Mouse (Mus musculus) small intestine, adult 2 months (tissue): ENCODE measurements around the gene Ncam1. TPM values are rescaled to one million over a fixed set of nuclear protein-coding genes. Genes with fewer than 3 reads are reported as not detected.

Experiments
- H3K27ac ChIP-seq: fragments of 200-500 bp; 2 replicates; pipeline ENCODE4 v1.5.1; 2012; ENCODE audit warnings: low read depth, low read length, control low read depth, inconsistent platforms; ENCODE audit not compliant: insufficient read depth
- H3K27me3 ChIP-seq: fragments of 200-500 bp; 2 replicates; pipeline ENCODE4 v1.6.1; 2012; ENCODE audit warnings: mild to moderate bottlenecking, moderate library complexity, low read length, inconsistent platforms; ENCODE audit not compliant: control insufficient read depth, insufficient read depth
- H3K36me3 ChIP-seq: fragments of 200-500 bp; 2 replicates; pipeline ENCODE4 v1.6.1; 2012; ENCODE audit warnings: mild to moderate bottlenecking, low read length, control low read depth, inconsistent platforms; ENCODE audit not compliant: control insufficient read depth, insufficient read depth
- H3K4me1 ChIP-seq: fragments of 200-500 bp; 2 replicates; pipeline ENCODE4 v1.6.1; 2012; ENCODE audit warnings: low read length, inconsistent platforms, mixed read lengths; ENCODE audit not compliant: control insufficient read depth, insufficient read depth, insufficient read length
- H3K4me3 ChIP-seq: fragments of 200-500 bp; 2 replicates; pipeline ENCODE4 v1.5.1; 2012; ENCODE audit warnings: low read depth, mild to moderate bottlenecking, control low read depth, inconsistent platforms, low read length, moderate library complexity
- CTCF ChIP-seq: fragments of 200-500 bp; IDR thresholded peaks from 2 replicates; pipeline ENCODE4 v1.5.1; 2012; ENCODE audit warnings: low read depth, mild to moderate bottlenecking, control low read depth, inconsistent platforms, low read length, moderate library complexity, mixed read lengths; ENCODE audit not compliant: insufficient replicate concordance, insufficient read length; ENCODE audit errors: extremely low read depth
- POLR2A ChIP-seq: fragments of 200-500 bp; IDR thresholded peaks from 2 replicates; pipeline ENCODE4 v1.6.1; 2012; ENCODE audit warnings: low read depth, mild to moderate bottlenecking, control low read depth, inconsistent platforms, low read length, moderate library complexity
- WGBS: fragments of 180-500 bp; shearing (Covaris S2); methylation state at CpG from one replicate; pipeline ENCODE4 v1.1.7; 2018; 5-methylcytosine and 5-hydroxymethylcytosine counted together
- polyA plus RNA-seq: library from polyadenylated mRNA; depleted of rRNA; stranded (reverse); fragments of >200 nt; gene quantifications from 2 replicates; pipeline ENCODE4 v1.2.3, GENCODE M21; 2012

Gene Ncam1
- polyA plus RNA-seq, 1 experiment: 3.5 TPM

DNA sequence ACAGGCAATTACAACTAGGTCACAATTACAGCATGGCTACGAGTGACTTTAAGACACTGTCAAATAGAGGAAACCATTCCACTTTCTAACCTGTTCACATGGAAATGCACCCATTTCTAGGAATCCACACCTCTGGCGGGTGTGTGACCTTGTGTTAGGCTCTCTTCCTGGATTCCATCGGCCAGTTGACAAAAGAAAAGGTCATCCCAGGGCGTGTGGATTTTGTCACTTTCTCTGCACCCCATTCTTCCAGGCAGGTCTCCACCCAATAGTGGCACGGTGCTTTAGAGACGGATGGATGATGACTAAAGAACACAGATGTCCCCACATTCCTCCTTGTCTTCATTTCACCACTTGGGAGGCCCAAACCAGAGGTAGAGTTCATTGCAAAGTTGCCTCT lies 47.3 kb downstream of the Ncam1 start:
- no peak overlapping the region for H3K4me3 ChIP-seq
- H3K27me3 ChIP-seq: no peaks in the 10 kb centered on the region
- TF ChIP-seq POLR2A: no peak
- TF ChIP-seq CTCF: no peak
- no peaks in the 10 kb centered on the region for H3K4me1 ChIP-seq
- 70% methylated on average over 6 of the region's 6 CpGs for WGBS
- no peaks in the 10 kb centered on the region for H3K36me3 ChIP-seq
- H3K27ac ChIP-seq: no peak overlapping the region

GRCm38 (mm10) chr9:49746176-49746575 lies 52.5 kb downstream of the Ncam1 start:
- Histone ChIP-seq H3K27ac (no peak overlapping the region), H3K36me3 (no peaks in the 10 kb centered on the region), H3K4me3 (no peak overlapping the region), H3K4me1 (no peaks in the 10 kb centered on the region), H3K27me3 (no peaks in the 10 kb centered on the region)
- TF ChIP-seq CTCF (no peak), POLR2A (no peak)
- 84% methylated on average over 2 of the region's 2 CpGs for WGBS

DNA sequence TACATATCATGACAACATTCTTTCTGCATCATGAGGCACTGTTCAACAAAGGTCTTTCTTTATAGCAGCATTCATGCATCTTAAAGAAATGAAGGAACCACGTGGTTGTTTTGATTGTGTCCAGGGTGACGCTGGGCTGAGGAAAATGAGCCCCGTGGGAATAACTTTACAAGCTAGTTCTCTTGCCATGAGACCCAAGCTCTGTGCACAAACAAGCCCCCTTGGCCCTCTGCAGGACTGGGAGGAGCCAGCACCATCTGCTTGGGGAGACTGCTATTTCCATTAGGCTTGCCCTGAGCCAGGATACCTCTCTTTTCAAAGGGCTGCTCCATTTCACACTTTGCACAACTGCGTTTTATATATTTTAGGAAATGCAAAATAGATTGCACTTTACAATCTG lies 53.0 kb downstream of the Ncam1 start:
- WGBS: 64% methylated on average over 4 of the region's 4 CpGs
- Histone ChIP-seq H3K4me1 (no peaks in the 10 kb centered on the region), H3K27ac (no peak overlapping the region), H3K4me3 (no peak overlapping the region), H3K36me3 (no peaks in the 10 kb centered on the region), H3K27me3 (no peaks in the 10 kb centered on the region)
- TF ChIP-seq POLR2A: no peak
- no peak for TF ChIP-seq CTCF

- Histone ChIP-seq H3K4me3 (no peak overlapping the region), H3K27me3 (no peaks in the 10 kb centered on the region), H3K4me1 (no peaks in the 10 kb centered on the region), H3K27ac (no peak overlapping the region), H3K36me3 (no peaks in the 10 kb centered on the region)
- WGBS: 63% methylated on average over 2 of the region's 2 CpGs
- no peak for TF ChIP-seq POLR2A
- TF ChIP-seq CTCF: no peak
Measured at GRCm38 (mm10) chr9:49744286-49744685, 54.4 kb downstream of the Ncam1 start.

DNA sequence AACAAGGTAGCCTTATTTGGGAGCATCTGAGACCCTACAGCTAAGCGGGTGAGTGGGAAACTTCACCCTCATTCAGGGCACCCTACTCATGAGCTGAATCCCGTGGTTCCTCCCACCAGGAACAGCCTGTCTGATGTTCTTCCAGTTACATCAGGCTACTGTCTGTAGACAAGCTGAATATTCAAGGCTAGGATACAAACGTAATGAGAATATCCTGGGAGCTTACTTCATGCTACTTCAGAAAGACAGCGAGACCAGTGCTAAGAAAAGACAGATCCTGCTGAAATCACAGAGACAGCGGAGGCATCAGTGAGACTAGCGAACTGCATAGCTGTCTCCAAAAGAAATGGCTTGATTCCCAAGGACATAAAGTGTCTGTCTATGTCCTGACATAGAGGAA lies 58.8 kb downstream of the Ncam1 start:
- TF ChIP-seq POLR2A: no peak
- no peak for TF ChIP-seq CTCF
- no peak overlapping the region for H3K27ac ChIP-seq

GRCm38 (mm10) chr9:49738546-49738945 lies 60.2 kb downstream of the Ncam1 start:
- no peaks in the 10 kb centered on the region for H3K36me3 ChIP-seq
- WGBS: 67% methylated on average over 1 of the region's 1 CpGs
- no peaks in the 10 kb centered on the region for H3K4me1 ChIP-seq
- H3K27ac ChIP-seq: no peak overlapping the region
- H3K4me3 ChIP-seq: no peak overlapping the region
- TF ChIP-seq POLR2A: no peak
- no peaks in the 10 kb centered on the region for H3K27me3 ChIP-seq

More for the DNA sequence above, 58.8 kb downstream of the Ncam1 start:
- Histone ChIP-seq H3K36me3 (no peaks in the 10 kb centered on the region), H3K4me3 (no peak overlapping the region), H3K4me1 (no peaks in the 10 kb centered on the region), H3K27me3 (no peaks in the 10 kb centered on the region)
- WGBS: 84% methylated on average over 6 of the region's 6 CpGs

DNA sequence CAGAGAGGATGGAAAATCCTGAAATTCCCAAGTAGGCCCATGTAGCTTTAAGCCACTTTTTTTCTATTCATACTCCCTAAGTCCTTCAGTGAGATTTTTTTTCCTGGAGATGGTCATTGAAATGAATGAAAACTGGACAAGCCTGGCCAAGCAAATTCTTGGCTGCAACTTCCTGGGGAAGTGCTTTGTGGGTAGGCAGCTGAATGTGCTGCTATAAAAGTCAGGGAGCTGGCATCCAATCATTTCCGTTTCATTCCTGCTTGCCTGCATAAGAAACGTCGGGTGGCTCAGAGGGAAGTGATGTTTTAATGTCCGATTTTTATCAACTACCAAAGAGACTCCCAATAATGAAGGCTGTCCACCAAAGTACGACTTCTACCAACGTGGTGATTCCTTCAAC lies 61.6 kb downstream of the Ncam1 start:
- 73% methylated on average over 6 of the region's 6 CpGs for WGBS
- no peaks in the 10 kb centered on the region for H3K36me3 ChIP-seq

GRCm38 (mm10) chr9:49734348-49735007 lies 64.2 kb downstream of the Ncam1 start:
- WGBS: 65% methylated on average over 7 of the region's 7 CpGs

More for the DNA sequence above, 61.6 kb downstream of the Ncam1 start:
- Histone ChIP-seq H3K4me1 (no peaks in the 10 kb centered on the region), H3K27me3 (no peaks in the 10 kb centered on the region), H3K4me3 (no peak overlapping the region), H3K27ac (no peak overlapping the region)
- TF ChIP-seq POLR2A: no peak

More at GRCm38 (mm10) chr9:49734348-49735007, 64.2 kb downstream of the Ncam1 start:
- H3K4me3 ChIP-seq: no peak overlapping the region
- no peak overlapping the region for H3K27ac ChIP-seq
- no peaks in the 10 kb centered on the region for H3K27me3 ChIP-seq
- TF ChIP-seq POLR2A (no peak), CTCF (no peak)
- no peaks in the 10 kb centered on the region for H3K4me1 ChIP-seq
- no peaks in the 10 kb centered on the region for H3K36me3 ChIP-seq
